Mouse (Mus musculus): ENCODE data around the gene Fbxo11. TPM values are rescaled to one million over a fixed set of nuclear protein-coding genes. Genes with fewer than 3 reads are reported as not detected.

Gene Fbxo11
- polyA plus RNA-seq, 1 experiment from 2014 or later, result 12.4 TPM

DNA sequence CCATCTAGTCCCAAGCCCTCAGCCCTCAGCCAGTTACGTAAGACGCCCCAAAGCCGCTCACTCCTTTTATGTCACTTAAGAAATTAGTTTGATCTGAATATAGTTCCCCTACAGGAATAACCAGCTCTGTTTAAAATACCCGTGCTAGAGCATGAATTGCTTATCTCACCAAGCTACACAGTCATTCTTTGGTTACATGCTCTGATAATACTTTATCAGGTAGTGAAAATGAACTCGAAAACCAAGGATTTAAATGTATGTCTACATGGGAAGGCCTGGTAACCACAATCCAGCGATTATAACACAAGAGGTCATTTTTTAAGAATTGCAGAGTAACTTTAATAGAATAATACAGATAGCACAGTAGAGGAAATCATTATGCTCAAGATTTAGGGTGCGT, 7.0 kb upstream of the Fbxo11 start:
- Histone ChIP-seq H3K4me2 (ENCODE audit: low read depth, low read length) (no peak overlapping the region), H3K4me1 (ENCODE audit: control insufficient read depth, insufficient read depth, low read length) (0 out of 2 replicates have a peak, but pooled peaks cover 4% of the 10 kb centered on the region)
- ATAC-seq (ENCODE audit: insufficient read depth, low FRiP score), result no peak

DNA sequence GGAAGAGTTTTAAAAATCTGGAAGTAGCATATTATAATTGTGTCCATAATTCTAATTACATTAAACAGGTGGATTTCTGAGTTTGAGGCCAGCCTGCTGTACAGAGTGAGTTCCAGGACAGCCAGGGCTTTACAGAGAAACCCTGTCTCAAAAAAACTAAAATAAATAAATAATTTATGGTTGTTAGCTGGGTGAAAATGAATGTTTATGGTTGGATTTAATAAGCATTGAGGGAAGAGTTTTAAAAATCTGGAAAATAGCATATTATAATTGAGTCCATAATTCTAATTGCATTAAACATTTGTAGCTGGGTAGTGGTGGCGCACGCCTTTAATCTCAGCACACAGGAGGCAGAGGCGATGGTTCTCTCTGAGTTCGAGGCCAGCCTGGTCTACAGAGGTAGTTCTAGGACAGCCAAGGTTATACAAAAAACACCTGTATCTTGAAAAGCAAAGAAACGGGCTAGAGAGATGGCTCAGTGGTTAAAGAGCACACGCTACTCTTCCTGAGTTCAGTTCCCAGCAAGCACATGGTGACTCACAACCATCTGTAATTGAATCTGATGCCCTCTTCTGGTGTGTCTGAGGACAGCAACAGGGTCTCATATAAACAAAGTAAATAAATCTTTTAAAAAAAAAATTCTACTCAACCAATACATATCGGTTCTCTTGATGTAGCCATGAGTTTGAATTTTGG, 3.1 kb upstream of the Fbxo11 start:
- Histone ChIP-seq H3K9ac (ENCODE audit: low read length) (no peak overlapping the region), H3K4me3 (replicated peaks; ENCODE audit: low read length) (no peak overlapping the region), H3K9me3 (replicated peaks; ENCODE audit: control insufficient read depth, low read length) (no peaks in the 10 kb centered on the region), H3K27me3 (ENCODE audit: control insufficient read depth, insufficient read depth, low read length) (no peaks in the 10 kb centered on the region), H3K36me3 (ENCODE audit: control insufficient read depth, insufficient read depth, low read length) (no peaks in the 10 kb centered on the region), H3K27ac (ENCODE audit: low read length) (no peak overlapping the region), H3K4me1 (ENCODE audit: control insufficient read depth, insufficient read depth, low read length) (peaks cover 6% of the 10 kb centered on the region), H3K4me2 (ENCODE audit: low read depth, low read length) (no peak overlapping the region)
- ATAC-seq (ENCODE audit: insufficient read depth, low FRiP score), result no peak
- WGBS, result 93% methylated on average over 7 of the region's 7 CpGs

More for the DNA sequence above, 7.0 kb upstream of the Fbxo11 start:
- H3K27ac ChIP-seq (ENCODE audit: low read length), result no peak overlapping the region
- H3K9me3 ChIP-seq (replicated peaks; ENCODE audit: control insufficient read depth, low read length), result no peaks in the 10 kb centered on the region; the same call in 1 of the 2 replicates
- WGBS, result 62% methylated on average over 7 of the region's 7 CpGs
- H3K9ac ChIP-seq (ENCODE audit: low read length), result no peak overlapping the region
- no peaks in the 10 kb centered on the region for H3K27me3 ChIP-seq (ENCODE audit: control insufficient read depth, insufficient read depth, low read length)
- no peak overlapping the region for H3K4me3 ChIP-seq (replicated peaks; ENCODE audit: low read length)
- H3K36me3 ChIP-seq (ENCODE audit: control insufficient read depth, insufficient read depth, low read length), result no peaks in the 10 kb centered on the region

DNA sequence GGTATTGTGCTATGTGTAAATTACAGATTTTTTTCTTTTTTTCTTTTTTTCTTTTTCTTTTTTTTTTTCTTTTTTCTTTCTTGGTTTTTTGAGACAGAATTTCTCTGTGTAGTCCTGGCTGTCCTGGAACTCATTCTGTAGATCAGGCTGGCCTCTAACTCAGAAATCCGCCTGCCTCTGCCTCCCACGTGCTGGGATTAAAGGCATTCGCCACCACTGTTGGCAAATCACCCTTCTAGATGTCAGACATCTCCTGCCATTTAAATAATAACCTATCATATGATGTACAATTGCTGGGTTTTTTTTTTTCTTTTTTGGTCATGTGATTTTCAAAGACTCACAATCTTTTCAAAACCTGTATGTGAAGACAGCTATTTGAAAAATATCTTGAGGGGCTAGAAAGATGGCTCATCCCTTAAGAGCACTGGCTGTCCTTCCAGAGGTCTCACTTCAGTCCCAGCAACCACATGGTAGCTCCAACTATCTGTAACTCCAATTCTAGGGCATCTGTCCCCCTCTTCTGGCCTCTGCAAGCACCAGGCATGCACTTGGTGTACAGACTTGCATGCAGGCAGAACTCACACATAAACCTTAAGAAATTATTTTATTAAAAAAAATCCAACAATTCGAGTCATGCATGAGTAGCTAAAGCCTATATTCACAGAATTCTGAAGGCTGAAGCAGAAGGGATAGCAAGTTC, 2.3 kb upstream of the Fbxo11 start:
- Histone ChIP-seq H3K4me2 (ENCODE audit: low read depth, low read length) (peak overlapping the region; percentile 65), H3K36me3 (ENCODE audit: control insufficient read depth, insufficient read depth, low read length) (no peaks in the 10 kb centered on the region), H3K9me3 (replicated peaks; ENCODE audit: control insufficient read depth, low read length) (no peaks in the 10 kb centered on the region), H3K4me3 (replicated peaks; ENCODE audit: low read length) (peak overlapping the region; percentile 98), H3K27ac (ENCODE audit: low read length) (no peak overlapping the region; the same call in 1 of the 2 replicates), H3K9ac (ENCODE audit: low read length) (no peak overlapping the region), H3K27me3 (ENCODE audit: control insufficient read depth, insufficient read depth, low read length) (no peaks in the 10 kb centered on the region), H3K4me1 (ENCODE audit: control insufficient read depth, insufficient read depth, low read length) (peaks cover 11% of the 10 kb centered on the region)
- 70% methylated on average over 4 of the region's 4 CpGs for WGBS
- no peak for ATAC-seq (ENCODE audit: insufficient read depth, low FRiP score)

DNA sequence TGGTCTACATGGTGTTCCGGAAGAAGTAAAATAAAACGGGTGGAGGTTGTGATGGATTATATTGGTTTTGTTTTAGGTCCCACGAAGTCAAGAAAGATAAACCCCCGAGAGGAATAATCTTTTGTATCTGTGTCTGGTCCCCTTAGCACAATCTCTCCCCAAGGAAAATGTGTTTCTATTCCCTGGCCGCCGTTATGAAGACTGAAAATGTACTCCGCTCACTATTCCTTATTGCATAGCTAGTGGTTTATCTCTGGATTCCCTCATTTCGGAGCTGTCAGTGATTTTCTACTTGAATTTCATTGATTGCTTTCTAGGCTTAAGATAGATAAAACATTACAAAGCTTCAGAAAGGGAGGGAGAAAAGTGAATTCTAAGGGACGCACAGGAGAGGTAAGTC, 1.7 kb upstream of the Fbxo11 start:
- H3K27ac ChIP-seq (ENCODE audit: low read length), result peak overlapping the region; percentile 79

DNA sequence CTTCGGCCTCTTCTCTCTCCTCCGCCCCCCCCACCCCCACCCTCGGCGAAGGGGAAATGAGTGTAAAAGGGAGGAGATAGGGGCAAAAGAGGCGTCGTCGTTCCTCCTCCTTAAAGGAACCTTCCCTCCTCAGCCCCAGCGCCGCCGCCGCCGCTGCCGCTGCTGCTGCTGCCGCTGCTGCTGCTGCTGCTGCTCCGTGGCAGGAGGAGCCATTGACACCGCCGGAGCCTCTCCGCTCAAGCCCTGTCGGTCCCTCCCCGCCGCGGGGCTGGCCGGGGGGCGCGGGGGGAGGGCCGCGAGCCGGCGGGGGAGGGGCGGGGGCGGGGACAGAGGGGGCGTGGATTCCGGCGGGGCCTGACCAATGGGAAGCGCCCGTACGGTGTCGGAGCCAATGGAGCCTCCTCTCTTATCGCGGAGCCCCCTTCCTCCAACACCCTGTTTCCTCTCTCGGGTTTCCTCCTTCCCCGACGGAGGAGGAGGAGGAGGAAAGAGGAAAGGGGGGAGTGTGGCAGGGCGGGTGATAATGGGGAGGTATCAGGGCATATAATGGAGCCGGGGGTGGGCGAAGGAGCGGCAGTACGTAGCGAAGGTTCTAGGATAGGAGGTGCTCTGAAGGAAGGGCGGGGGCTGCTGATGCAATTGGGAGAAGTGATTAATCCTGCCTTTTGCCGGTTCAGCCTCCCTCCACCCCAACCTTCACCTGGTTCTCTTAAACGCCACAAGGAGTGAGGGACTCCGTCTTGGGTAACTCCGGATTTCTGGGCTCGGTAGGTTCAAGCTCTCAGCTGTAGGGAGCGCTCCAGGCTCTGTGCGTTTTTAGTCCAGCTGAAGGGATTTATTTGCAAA, 933 bp upstream of the Fbxo11 start:
- no peaks in the 10 kb centered on the region for H3K9me3 ChIP-seq (replicated peaks; ENCODE audit: control insufficient read depth, low read length)
- WGBS, result under 1% methylated on average over 46 of the region's 57 CpGs
- H3K4me1 ChIP-seq (ENCODE audit: control insufficient read depth, insufficient read depth, low read length), result peaks cover 11% of the 10 kb centered on the region
- peak overlapping the region; percentile 98 for H3K4me3 ChIP-seq (replicated peaks; ENCODE audit: low read length)
- H3K27ac ChIP-seq (ENCODE audit: low read length), result peak overlapping the region; percentile 100
- peak overlapping the region; percentile 89 for H3K4me2 ChIP-seq (ENCODE audit: low read depth, low read length)
- ATAC-seq (ENCODE audit: insufficient read depth, low FRiP score), result peak; percentile 97
- no peaks in the 10 kb centered on the region for H3K36me3 ChIP-seq (ENCODE audit: control insufficient read depth, insufficient read depth, low read length)
- peak overlapping the region; percentile 100 for H3K9ac ChIP-seq (ENCODE audit: low read length)
- no peaks in the 10 kb centered on the region for H3K27me3 ChIP-seq (ENCODE audit: control insufficient read depth, insufficient read depth, low read length)

More for the DNA sequence above, 1.7 kb upstream of the Fbxo11 start:
- Histone ChIP-seq H3K36me3 (ENCODE audit: control insufficient read depth, insufficient read depth, low read length) (no peaks in the 10 kb centered on the region), H3K4me1 (ENCODE audit: control insufficient read depth, insufficient read depth, low read length) (peaks cover 11% of the 10 kb centered on the region), H3K9ac (ENCODE audit: low read length) (peak overlapping the region; percentile 46), H3K4me3 (replicated peaks; ENCODE audit: low read length) (peak overlapping the region; percentile 98), H3K4me2 (ENCODE audit: low read depth, low read length) (peak overlapping the region; percentile 65), H3K9me3 (replicated peaks; ENCODE audit: control insufficient read depth, low read length) (no peaks in the 10 kb centered on the region), H3K27me3 (ENCODE audit: control insufficient read depth, insufficient read depth, low read length) (no peaks in the 10 kb centered on the region)
- WGBS, result 5% methylated on average over 9 of the region's 9 CpGs
- no peak for ATAC-seq (ENCODE audit: insufficient read depth, low FRiP score)

DNA sequence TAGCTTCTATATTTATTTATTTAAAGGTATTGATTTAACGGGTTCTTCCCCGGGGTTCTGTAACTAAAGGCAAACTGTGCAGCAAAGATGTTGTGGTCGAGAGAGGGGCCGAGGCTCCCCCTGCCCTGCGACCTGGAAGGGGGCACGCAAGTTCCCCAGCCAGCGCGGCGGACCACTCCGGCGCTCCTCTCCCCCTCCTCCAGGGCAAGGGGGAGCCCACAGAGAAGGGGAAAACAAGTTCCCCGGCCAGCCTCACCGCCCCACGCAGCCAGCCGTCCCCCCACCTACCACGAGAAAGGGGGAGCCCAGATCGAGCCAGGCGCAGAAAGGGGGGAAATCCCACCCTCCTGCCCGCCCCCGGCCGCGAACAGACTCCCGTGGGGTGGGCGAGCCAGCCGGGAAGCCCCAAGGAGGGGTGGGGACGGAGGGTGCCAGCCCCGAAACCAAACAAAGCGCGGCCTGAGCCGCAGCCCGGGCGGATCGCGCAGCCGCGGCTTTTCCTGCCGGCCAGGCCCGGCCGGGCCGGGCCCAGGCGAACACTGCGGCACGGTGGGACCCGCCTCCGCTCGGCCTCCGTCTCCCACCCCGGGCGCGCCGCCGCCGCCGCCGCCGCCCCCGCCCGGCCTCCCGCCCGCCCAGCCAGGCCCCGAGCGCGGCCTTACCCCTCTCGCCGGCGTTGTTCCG, 602 bp downstream of the Fbxo11 start:
- Histone ChIP-seq H3K9ac (ENCODE audit: low read length) (peak overlapping the region; percentile 100), H3K4me3 (replicated peaks; ENCODE audit: low read length) (peak overlapping the region; percentile 98), H3K4me2 (ENCODE audit: low read depth, low read length) (peak overlapping the region; percentile 89), H3K4me1 (ENCODE audit: control insufficient read depth, insufficient read depth, low read length) (peaks cover 13% of the 10 kb centered on the region), H3K27me3 (ENCODE audit: control insufficient read depth, insufficient read depth, low read length) (no peaks in the 10 kb centered on the region), H3K9me3 (replicated peaks; ENCODE audit: control insufficient read depth, low read length) (no peaks in the 10 kb centered on the region), H3K36me3 (ENCODE audit: control insufficient read depth, insufficient read depth, low read length) (no peaks in the 10 kb centered on the region), H3K27ac (ENCODE audit: low read length) (peak overlapping the region; percentile 100)
- ATAC-seq (ENCODE audit: insufficient read depth, low FRiP score), result peak; percentile 11; the same call in 1 of the 2 replicates
- WGBS, result under 1% methylated on average over 45 of the region's 67 CpGs

DNA sequence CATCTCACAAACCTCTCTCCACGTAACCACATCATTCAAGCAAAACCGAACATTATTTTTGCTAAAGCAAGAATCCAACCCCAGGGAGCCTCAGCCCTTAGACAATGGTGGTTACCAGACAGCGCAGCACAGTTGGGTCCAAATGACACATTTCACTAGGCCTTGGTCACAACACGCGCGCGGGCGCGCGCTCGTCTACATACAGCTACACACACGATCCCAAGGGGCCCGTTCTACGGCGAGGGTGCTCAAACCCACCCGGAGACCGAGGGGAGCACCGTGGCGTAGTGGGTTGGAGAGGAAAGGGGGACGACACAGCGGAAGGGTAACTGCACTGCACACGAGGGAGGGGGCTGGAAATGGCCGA, 1.1 kb downstream of the Fbxo11 start:
- no peaks in the 10 kb centered on the region for H3K9me3 ChIP-seq (replicated peaks; ENCODE audit: control insufficient read depth, low read length)
- H3K27me3 ChIP-seq (ENCODE audit: control insufficient read depth, insufficient read depth, low read length), result no peaks in the 10 kb centered on the region
- H3K4me3 ChIP-seq (replicated peaks; ENCODE audit: low read length), result peak overlapping the region; percentile 98
- H3K27ac ChIP-seq (ENCODE audit: low read length), result peak overlapping the region; percentile 100
- WGBS, result 0% methylated on average over 23 of the region's 23 CpGs
- peak overlapping the region; percentile 89 for H3K4me2 ChIP-seq (ENCODE audit: low read depth, low read length)
- peaks cover 13% of the 10 kb centered on the region for H3K4me1 ChIP-seq (ENCODE audit: control insufficient read depth, insufficient read depth, low read length)
- no peak for ATAC-seq (ENCODE audit: insufficient read depth, low FRiP score)
- peak overlapping the region; percentile 100 for H3K9ac ChIP-seq (ENCODE audit: low read length)
- no peaks in the 10 kb centered on the region for H3K36me3 ChIP-seq (ENCODE audit: control insufficient read depth, insufficient read depth, low read length)

DNA sequence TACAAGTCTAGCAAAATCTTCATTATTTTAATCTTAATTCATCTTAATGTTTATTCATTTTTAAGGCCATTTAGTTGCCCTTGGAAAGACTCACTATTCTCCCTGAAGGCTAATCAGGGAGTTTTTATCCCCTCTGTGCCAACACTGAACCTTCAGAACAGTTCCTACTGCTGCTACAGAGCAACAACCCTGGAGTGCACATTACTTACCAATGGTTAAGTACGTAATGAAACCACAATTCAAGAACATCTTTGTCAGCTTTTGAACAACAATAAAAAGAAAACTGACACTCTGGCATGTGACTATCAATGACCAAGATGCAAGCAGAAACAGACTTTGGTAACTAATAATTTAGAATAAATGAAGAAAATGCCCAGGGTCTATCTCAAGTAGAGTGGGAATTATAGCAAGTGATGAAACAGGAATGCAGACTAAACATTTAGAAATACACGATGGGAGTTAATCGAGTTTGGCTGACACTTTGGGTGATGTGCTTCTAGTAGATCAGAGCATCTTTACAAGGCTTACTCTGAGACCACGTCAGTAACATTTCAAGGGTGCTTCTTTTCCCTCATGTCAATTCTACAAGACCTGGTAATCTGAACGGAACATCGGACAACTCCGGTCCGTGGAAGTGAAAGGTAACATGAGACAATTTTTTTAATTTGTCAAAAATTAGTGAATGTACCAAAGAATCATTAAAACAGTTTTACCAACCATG, 2.1 kb downstream of the Fbxo11 start:
- 19% methylated on average over 8 of the region's 8 CpGs for WGBS

More for the DNA sequence above, 2.1 kb downstream of the Fbxo11 start:
- peak overlapping the region; percentile 46; the same call in 1 of the 2 replicates for H3K9ac ChIP-seq (ENCODE audit: low read length)
- H3K27me3 ChIP-seq (ENCODE audit: control insufficient read depth, insufficient read depth, low read length), result no peaks in the 10 kb centered on the region
- H3K9me3 ChIP-seq (replicated peaks; ENCODE audit: control insufficient read depth, low read length), result no peaks in the 10 kb centered on the region
- no peak for ATAC-seq (ENCODE audit: insufficient read depth, low FRiP score)
- H3K27ac ChIP-seq (ENCODE audit: low read length), result no peak overlapping the region
- H3K36me3 ChIP-seq (ENCODE audit: control insufficient read depth, insufficient read depth, low read length), result no peaks in the 10 kb centered on the region
- H3K4me3 ChIP-seq (replicated peaks; ENCODE audit: low read length), result peak overlapping the region; percentile 98
- H3K4me1 ChIP-seq (ENCODE audit: control insufficient read depth, insufficient read depth, low read length), result peaks cover 19% of the 10 kb centered on the region
- peak overlapping the region; percentile 89 for H3K4me2 ChIP-seq (ENCODE audit: low read depth, low read length)

Data from stomach, embryonic 16.5 days (tissue).